Mouse (Mus musculus): Measurements from ENCODE around the gene Mrpl54. TPM values are rescaled to one million over a fixed set of nuclear protein-coding genes. Genes with fewer than 3 reads are reported as not detected.

The Mrpl54 gene
- polyA plus RNA-seq, 2 experiments: 124 to 202 TPM

GRCm38 (mm10) chr10:81290698-81291460 lies 24.1 kb upstream of the Mrpl54 start:
- DNase-seq (ENCODE audit: low spot score) (no peak), ATAC-seq (ENCODE audit: low FRiP score, low read depth) (no peak)
- Histone ChIP-seq H3K4me2 (replicated peaks; ENCODE audit: low read depth, low read length, severe bottlenecking) (0 out of 2 replicates have a peak overlapping the region, but pooled peaks have one; percentile 0), H3K9me3 (ENCODE audit: control insufficient read depth, low read length) (no peaks in the 10 kb centered on the region), H3K27ac (replicated peaks; ENCODE audit: low read depth, low read length) (no peak overlapping the region), H3K4me1 (ENCODE audit: control insufficient read depth, insufficient read depth, low read length) (peaks cover 18% of the 10 kb centered on the region), H3K27me3 (ENCODE audit: control insufficient read depth, insufficient read depth, low read length) (peaks cover 13% of the 10 kb centered on the region; the same call in 1 of the 2 replicates), H3K4me3 (replicated peaks; ENCODE audit: low read length) (peak overlapping the region; percentile 1; the same call in 1 of the 2 replicates), H3K36me3 (ENCODE audit: control insufficient read depth, insufficient read depth, low read length) (no peaks in the 10 kb centered on the region), H3K9ac (ENCODE audit: low read depth, low read length, severe bottlenecking) (no peak overlapping the region)
- WGBS: 15% methylated on average over 24 of the region's 24 CpGs
- TF ChIP-seq POLR2A (IDR thresholded peaks at IDR 0.05; ENCODE audit: borderline replicate concordance, extremely low read depth, insufficient read depth, insufficient read length): no peak

- no peak for TF ChIP-seq POLR2A (IDR thresholded peaks at IDR 0.05; ENCODE audit: borderline replicate concordance, extremely low read depth, insufficient read depth, insufficient read length)
- no peak overlapping the region for H3K27ac ChIP-seq (replicated peaks; ENCODE audit: low read depth, low read length)
- no peak overlapping the region for H3K9ac ChIP-seq (ENCODE audit: low read depth, low read length, severe bottlenecking)
- no peak overlapping the region for H3K4me2 ChIP-seq (replicated peaks; ENCODE audit: low read depth, low read length, severe bottlenecking)
- H3K4me1 ChIP-seq (ENCODE audit: control insufficient read depth, insufficient read depth, low read length): peaks cover 19% of the 10 kb centered on the region
- H3K9me3 ChIP-seq (ENCODE audit: control insufficient read depth, low read length): no peaks in the 10 kb centered on the region
- ATAC-seq (ENCODE audit: low FRiP score, low read depth) (no peak), DNase-seq (ENCODE audit: low spot score) (no peak)
- H3K27me3 ChIP-seq (ENCODE audit: control insufficient read depth, insufficient read depth, low read length): peaks cover 22% of the 10 kb centered on the region
- no peak overlapping the region for H3K4me3 ChIP-seq (replicated peaks; ENCODE audit: low read length)
- H3K36me3 ChIP-seq (ENCODE audit: control insufficient read depth, insufficient read depth, low read length): no peaks in the 10 kb centered on the region
- WGBS: 61% methylated on average over 14 of the region's 14 CpGs
These were observed 23.1 kb upstream of the Mrpl54 start for GRCm38 (mm10) chr10:81289811-81290210.

GRCm38 (mm10) chr10:81289278-81289677 lies 22.5 kb upstream of the Mrpl54 start:
- Histone ChIP-seq H3K27me3 (ENCODE audit: control insufficient read depth, insufficient read depth, low read length) (peaks cover 27% of the 10 kb centered on the region), H3K9ac (ENCODE audit: low read depth, low read length, severe bottlenecking) (no peak overlapping the region), H3K36me3 (ENCODE audit: control insufficient read depth, insufficient read depth, low read length) (no peaks in the 10 kb centered on the region), H3K4me2 (replicated peaks; ENCODE audit: low read depth, low read length, severe bottlenecking) (no peak overlapping the region), H3K4me3 (replicated peaks; ENCODE audit: low read length) (no peak overlapping the region), H3K4me1 (ENCODE audit: control insufficient read depth, insufficient read depth, low read length) (peaks cover 14% of the 10 kb centered on the region), H3K27ac (replicated peaks; ENCODE audit: low read depth, low read length) (no peak overlapping the region), H3K9me3 (ENCODE audit: control insufficient read depth, low read length) (no peaks in the 10 kb centered on the region)
- ATAC-seq (ENCODE audit: low FRiP score, low read depth) (0 out of 2 replicates have a peak, but pooled peaks have one; percentile 8), DNase-seq (ENCODE audit: low spot score) (peak; percentile 71)
- TF ChIP-seq POLR2A (IDR thresholded peaks at IDR 0.05; ENCODE audit: borderline replicate concordance, extremely low read depth, insufficient read depth, insufficient read length): no peak
- WGBS: under 1% methylated on average over 7 of the region's 7 CpGs

- ATAC-seq (ENCODE audit: low FRiP score, low read depth): no peak
- WGBS: 35% methylated on average over 6 of the region's 6 CpGs
- Histone ChIP-seq H3K9me3 (ENCODE audit: control insufficient read depth, low read length) (no peaks in the 10 kb centered on the region), H3K36me3 (ENCODE audit: control insufficient read depth, insufficient read depth, low read length) (no peaks in the 10 kb centered on the region), H3K27me3 (ENCODE audit: control insufficient read depth, insufficient read depth, low read length) (peaks cover 34% of the 10 kb centered on the region), H3K27ac (replicated peaks; ENCODE audit: low read depth, low read length) (no peak overlapping the region), H3K4me2 (replicated peaks; ENCODE audit: low read depth, low read length, severe bottlenecking) (no peak overlapping the region), H3K9ac (ENCODE audit: low read depth, low read length, severe bottlenecking) (no peak overlapping the region), H3K4me1 (ENCODE audit: control insufficient read depth, insufficient read depth, low read length) (peaks cover 7% of the 10 kb centered on the region), H3K4me3 (replicated peaks; ENCODE audit: low read length) (no peak overlapping the region)
- no peak for TF ChIP-seq POLR2A (IDR thresholded peaks at IDR 0.05; ENCODE audit: borderline replicate concordance, extremely low read depth, insufficient read depth, insufficient read length)
- no peak for DNase-seq (ENCODE audit: low spot score)
These were observed 21.9 kb upstream of the Mrpl54 start for GRCm38 (mm10) chr10:81288601-81289000.

- ATAC-seq (ENCODE audit: low FRiP score, low read depth): no peak
- H3K27me3 ChIP-seq (ENCODE audit: control insufficient read depth, insufficient read depth, low read length): peaks cover 42% of the 10 kb centered on the region
- no peak overlapping the region for H3K4me2 ChIP-seq (replicated peaks; ENCODE audit: low read depth, low read length, severe bottlenecking)
- no peak for TF ChIP-seq POLR2A (IDR thresholded peaks at IDR 0.05; ENCODE audit: borderline replicate concordance, extremely low read depth, insufficient read depth, insufficient read length)
- 58% methylated on average over 8 of the region's 8 CpGs for WGBS
- no peak overlapping the region for H3K27ac ChIP-seq (replicated peaks; ENCODE audit: low read depth, low read length)
- H3K4me1 ChIP-seq (ENCODE audit: control insufficient read depth, insufficient read depth, low read length): peaks cover 7% of the 10 kb centered on the region
- H3K9me3 ChIP-seq (ENCODE audit: control insufficient read depth, low read length): no peaks in the 10 kb centered on the region
- H3K36me3 ChIP-seq (ENCODE audit: control insufficient read depth, insufficient read depth, low read length): no peaks in the 10 kb centered on the region
- H3K4me3 ChIP-seq (replicated peaks; ENCODE audit: low read length): no peak overlapping the region
- no peak overlapping the region for H3K9ac ChIP-seq (ENCODE audit: low read depth, low read length, severe bottlenecking)
- DNase-seq (ENCODE audit: low spot score): no peak
These were observed 20.9 kb upstream of the Mrpl54 start for GRCm38 (mm10) chr10:81287513-81288157.

Measured in limb, embryonic 14.5 days (tissue).